14 mouse cellular contexts compared by ENCODE assay signal in genomic region chr11:52602061-52602561, GRCm38 (mm10).
DNase-seq lines count a peak whose midpoint lies in the region; ATAC-seq and TF ChIP-seq lines count a peak whose summit lies in the region.
"Had no signal": no experiment of that assay in that cellular context is flagged by ENCODE, and none has a peak within 500 bp of the region (broad histone marks: within the 10 kb centered on the region; RNA-seq: fewer than 3 reads in every experiment).

No protein-coding gene starts in this region.

- peak; percentile 17 to 23 for DNase-seq in heart, postnatal 10 days
- no peak for DNase-seq in heart, postnatal 36 days
- peak; percentile 46 to 58 for DNase-seq in layer of hippocampus, postnatal 14 days (ENCODE audit: low spot score in 2 of 2)
- DNase-seq in right cerebral cortex, postnatal 14 days = peak; percentile 15
- DNase-seq in thymus, postnatal 14 days = no peak
- DNase-seq in forebrain, postnatal 0 days = no peak
- DNase-seq: lung, postnatal 10 days had no signal

- ATAC-seq in frontal cortex, adult (ENCODE audit: low TSS enrichment) = peak; percentile 89
- ATAC-seq in forebrain, postnatal 0 days = no peak
- no peak for ATAC-seq in forebrain, embryonic 12.5 days (ENCODE audit: low FRiP score)
- ATAC-seq: CD4-positive, CD25-positive, alpha-beta regulatory T cell, adult 4 months had no signal

- H3K27me3 ChIP-seq in forebrain, postnatal 0 days (ENCODE audit: insufficient read depth, low read length) = no peaks in the 10 kb centered on the region
- H3K27me3 ChIP-seq in forebrain, embryonic 12.5 days = no peaks in the 10 kb centered on the region
- H3K27me3 ChIP-seq: hindbrain, embryonic 12.5 days; kidney, embryonic 15.5 days; limb, embryonic 15.5 days had no signal

- no peak overlapping the region for H3K4me3 ChIP-seq in forebrain, postnatal 0 days (ENCODE audit: low read depth, low read length)
- no peak overlapping the region for H3K4me3 ChIP-seq in forebrain, embryonic 12.5 days (replicated peaks)
- H3K4me3 ChIP-seq: embryonic facial prominence, embryonic 10.5 days; hindbrain, embryonic 12.5 days; kidney, embryonic 15.5 days; limb, embryonic 15.5 days had no signal

- no peaks in the 10 kb centered on the region; the same call in 1 of the 2 replicates for H3K9me3 ChIP-seq in forebrain, postnatal 0 days (ENCODE audit: low read length)
- no peaks in the 10 kb centered on the region for H3K9me3 ChIP-seq in forebrain, embryonic 12.5 days
- H3K9me3 ChIP-seq: embryonic facial prominence, embryonic 10.5 days; hindbrain, embryonic 12.5 days; kidney, embryonic 15.5 days; limb, embryonic 15.5 days had no signal

- H3K9ac ChIP-seq in forebrain, postnatal 0 days = no peak overlapping the region
- no peak overlapping the region for H3K9ac ChIP-seq in forebrain, embryonic 12.5 days
- H3K9ac ChIP-seq: hindbrain, embryonic 12.5 days; kidney, embryonic 15.5 days; limb, embryonic 15.5 days had no signal

- H3K4me2 ChIP-seq in forebrain, postnatal 0 days (ENCODE audit: low read depth) = no peak overlapping the region
- H3K4me2 ChIP-seq in forebrain, embryonic 12.5 days = no peak overlapping the region
- H3K4me2 ChIP-seq: hindbrain, embryonic 12.5 days; kidney, embryonic 15.5 days; limb, embryonic 15.5 days had no signal

- no peak for TF ChIP-seq CTCF in forebrain, postnatal 0 days (IDR thresholded peaks at IDR 0.05; ENCODE audit: low read depth)

- 65% methylated on average over 15 of the region's 15 CpGs for WGBS in forebrain, postnatal 0 days
- 86% methylated on average over 15 of the region's 15 CpGs for WGBS in forebrain, embryonic 12.5 days

- no peak overlapping the region for H3K27ac ChIP-seq in forebrain, postnatal 0 days (ENCODE audit: low read depth, low read length)
- no peak overlapping the region for H3K27ac ChIP-seq in forebrain, embryonic 12.5 days
- H3K27ac ChIP-seq: embryonic facial prominence, embryonic 10.5 days; hindbrain, embryonic 12.5 days; kidney, embryonic 15.5 days; limb, embryonic 15.5 days had no signal

- no peaks in the 10 kb centered on the region for H3K4me1 ChIP-seq in forebrain, postnatal 0 days (ENCODE audit: insufficient read depth)
- no peaks in the 10 kb centered on the region for H3K4me1 ChIP-seq in forebrain, embryonic 12.5 days
- H3K4me1 ChIP-seq: hindbrain, embryonic 12.5 days; kidney, embryonic 15.5 days had no signal

- intact Hi-C loops in heart, postnatal 10 days (cut with DNase I) = no loop called here
- intact Hi-C loops in heart, postnatal 36 days (cut with DNase I) = no loop called here

- no peaks in the 10 kb centered on the region for H3K36me3 ChIP-seq in forebrain, postnatal 0 days (ENCODE audit: insufficient read depth)
- H3K36me3 ChIP-seq in forebrain, embryonic 12.5 days (replicated peaks) = no peaks in the 10 kb centered on the region
- H3K36me3 ChIP-seq: embryonic facial prominence, embryonic 10.5 days; hindbrain, embryonic 12.5 days; kidney, embryonic 15.5 days; limb, embryonic 15.5 days had no signal

Comparison
In these comparisons a context has a peak if more than half of its experiments do, and no peak if none do; other contexts are left out.
1. DNase-seq: peak in heart, postnatal 10 days (2 of 2), layer of hippocampus, postnatal 14 days (2 of 2) and right cerebral cortex, postnatal 14 days (single experiment); none in heart, postnatal 36 days (0 of 2), thymus, postnatal 14 days (single experiment) and forebrain, postnatal 0 days (single experiment).